Mouse (Mus musculus) stomach, postnatal 0 days (tissue): ENCODE measurements around the gene Rnf213.

Source experiments
- CTCF ChIP-seq: IDR thresholded peaks from 2 replicates; pipeline ENCODE4 v1.5.1; 2016; ENCODE audit warnings: antibody characterized with exemption, low read depth, mild to moderate bottlenecking, moderate library complexity
- EP300 ChIP-seq: optimal IDR thresholded peaks from 2 replicates; pipeline ENCODE3; 2016; ENCODE audit warnings: antibody characterized with exemption

- no peak for TF ChIP-seq CTCF
- TF ChIP-seq EP300: no peak
Observed at GRCm38 (mm10) chr11:119427986-119428385, 35.1 kb downstream of the Rnf213 start.
